Mouse (Mus musculus): ENCODE results near the gene Acoxl. TPM values are rescaled to one million over a fixed set of nuclear protein-coding genes. Genes with fewer than 3 reads are reported as not detected.

The Acoxl gene
- polyA plus RNA-seq, 1 experiment = 1.7 TPM

- H3K36me3 ChIP-seq (ENCODE audit: control insufficient read depth, insufficient read depth, low read length) = no peaks in the 10 kb centered on the region
- 0 out of 2 replicates have a peak, but pooled peaks cover 2% of the 10 kb centered on the region for H3K4me1 ChIP-seq (replicated peaks; ENCODE audit: control insufficient read depth, insufficient read depth, low read length)
- no peak for TF ChIP-seq POLR2A (IDR thresholded peaks at IDR 0.05; ENCODE audit: control insufficient read depth, extremely low read depth, insufficient read depth, low read length, poor library complexity)
- no peak for TF ChIP-seq CTCF (IDR thresholded peaks at IDR 0.05; ENCODE audit: borderline replicate concordance, control insufficient read depth, extremely low read depth, insufficient read depth, low read length, poor library complexity)
- H3K27ac ChIP-seq (ENCODE audit: control insufficient read depth, insufficient read depth, low read length) = no peak overlapping the region
- DNase-seq = no peak
- no peaks in the 10 kb centered on the region for H3K27me3 ChIP-seq (ENCODE audit: control insufficient read depth, insufficient read depth, low read length)
- no peak overlapping the region for H3K4me3 ChIP-seq (ENCODE audit: control insufficient read depth, insufficient read depth, low read length)
Observed at GRCm38 (mm10) chr2:128020908-128021193, 182.2 kb downstream of the Acoxl start.

DNA sequence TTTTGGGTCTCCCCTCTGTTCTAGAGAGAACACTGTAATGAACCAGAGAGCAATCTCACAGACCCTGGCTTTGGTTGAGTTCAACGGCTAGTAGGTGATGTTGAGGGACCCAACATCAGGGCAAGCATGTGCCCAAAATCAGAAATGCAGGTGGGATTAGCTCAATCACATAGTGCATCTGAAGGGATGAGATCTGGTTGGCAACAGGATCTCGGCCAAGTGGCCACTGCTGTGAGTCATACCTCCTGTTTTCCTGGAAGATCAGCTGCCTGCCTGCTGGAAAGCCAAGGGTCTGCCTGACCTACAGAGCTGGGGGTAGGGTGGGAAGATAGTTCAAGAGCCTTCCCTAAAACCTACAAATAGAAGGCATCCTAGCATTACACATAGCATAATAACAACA, 185.2 kb downstream of the Acoxl start:
- DNase-seq = no peak
- H3K4me3 ChIP-seq (ENCODE audit: control insufficient read depth, insufficient read depth, low read length) = no peak overlapping the region
- H3K27ac ChIP-seq (ENCODE audit: control insufficient read depth, insufficient read depth, low read length) = no peak overlapping the region
- TF ChIP-seq POLR2A (IDR thresholded peaks at IDR 0.05; ENCODE audit: control insufficient read depth, extremely low read depth, insufficient read depth, low read length, poor library complexity) (no peak), CTCF (IDR thresholded peaks at IDR 0.05; ENCODE audit: borderline replicate concordance, control insufficient read depth, extremely low read depth, insufficient read depth, low read length, poor library complexity) (no peak)
- H3K36me3 ChIP-seq (ENCODE audit: control insufficient read depth, insufficient read depth, low read length) = no peaks in the 10 kb centered on the region
- H3K27me3 ChIP-seq (ENCODE audit: control insufficient read depth, insufficient read depth, low read length) = no peaks in the 10 kb centered on the region
- H3K4me1 ChIP-seq (replicated peaks; ENCODE audit: control insufficient read depth, insufficient read depth, low read length) = peaks cover 14% of the 10 kb centered on the region
- WGBS = 95% methylated on average over 2 of the region's 2 CpGs

DNA sequence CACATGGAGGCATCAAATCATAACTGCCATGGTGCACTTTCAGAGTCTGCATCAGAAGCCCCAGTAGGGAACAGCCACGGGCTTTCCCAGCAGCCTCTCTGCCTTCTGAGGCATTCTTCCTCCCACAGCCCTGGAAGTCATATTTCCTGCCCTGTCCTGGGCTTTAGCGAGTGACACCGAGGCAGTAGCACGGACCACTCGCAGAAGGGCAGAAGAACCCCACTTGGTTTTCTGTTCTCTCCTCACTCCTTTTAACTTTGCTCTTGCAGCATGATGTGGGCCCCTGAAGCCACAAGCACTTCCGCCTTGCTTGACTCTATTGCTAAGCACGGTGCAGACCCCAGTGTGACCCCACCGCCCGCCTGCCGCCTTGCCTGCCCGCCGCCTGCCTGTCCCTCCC, 189.0 kb downstream of the Acoxl start:
- Histone ChIP-seq H3K36me3 (ENCODE audit: control insufficient read depth, insufficient read depth, low read length) (no peaks in the 10 kb centered on the region), H3K4me1 (replicated peaks; ENCODE audit: control insufficient read depth, insufficient read depth, low read length) (peaks cover 12% of the 10 kb centered on the region), H3K4me3 (ENCODE audit: control insufficient read depth, insufficient read depth, low read length) (no peak overlapping the region), H3K27me3 (ENCODE audit: control insufficient read depth, insufficient read depth, low read length) (no peaks in the 10 kb centered on the region), H3K27ac (ENCODE audit: control insufficient read depth, insufficient read depth, low read length) (no peak overlapping the region)
- 27% methylated on average over 12 of the region's 12 CpGs for WGBS
- peak; percentile 28 for DNase-seq
- no peak for TF ChIP-seq POLR2A (IDR thresholded peaks at IDR 0.05; ENCODE audit: control insufficient read depth, extremely low read depth, insufficient read depth, low read length, poor library complexity)
- TF ChIP-seq CTCF (IDR thresholded peaks at IDR 0.05; ENCODE audit: borderline replicate concordance, control insufficient read depth, extremely low read depth, insufficient read depth, low read length, poor library complexity) = no peak

GRCm38 (mm10) chr2:128029968-128030367, 191.3 kb downstream of the Acoxl start:
- no peak for DNase-seq
- H3K27me3 ChIP-seq (ENCODE audit: control insufficient read depth, insufficient read depth, low read length) = no peaks in the 10 kb centered on the region
- no peak for TF ChIP-seq CTCF (IDR thresholded peaks at IDR 0.05; ENCODE audit: borderline replicate concordance, control insufficient read depth, extremely low read depth, insufficient read depth, low read length, poor library complexity)
- no peak for TF ChIP-seq POLR2A (IDR thresholded peaks at IDR 0.05; ENCODE audit: control insufficient read depth, extremely low read depth, insufficient read depth, low read length, poor library complexity)
- peaks cover 12% of the 10 kb centered on the region for H3K4me1 ChIP-seq (replicated peaks; ENCODE audit: control insufficient read depth, insufficient read depth, low read length)
- H3K4me3 ChIP-seq (ENCODE audit: control insufficient read depth, insufficient read depth, low read length) = no peak overlapping the region
- no peak overlapping the region for H3K27ac ChIP-seq (ENCODE audit: control insufficient read depth, insufficient read depth, low read length)
- H3K36me3 ChIP-seq (ENCODE audit: control insufficient read depth, insufficient read depth, low read length) = no peaks in the 10 kb centered on the region
- WGBS = 95% methylated on average over 2 of the region's 2 CpGs

GRCm38 (mm10) chr2:128032111-128032510, 193.4 kb downstream of the Acoxl start:
- 80% methylated on average over 4 of the region's 4 CpGs for WGBS

DNA sequence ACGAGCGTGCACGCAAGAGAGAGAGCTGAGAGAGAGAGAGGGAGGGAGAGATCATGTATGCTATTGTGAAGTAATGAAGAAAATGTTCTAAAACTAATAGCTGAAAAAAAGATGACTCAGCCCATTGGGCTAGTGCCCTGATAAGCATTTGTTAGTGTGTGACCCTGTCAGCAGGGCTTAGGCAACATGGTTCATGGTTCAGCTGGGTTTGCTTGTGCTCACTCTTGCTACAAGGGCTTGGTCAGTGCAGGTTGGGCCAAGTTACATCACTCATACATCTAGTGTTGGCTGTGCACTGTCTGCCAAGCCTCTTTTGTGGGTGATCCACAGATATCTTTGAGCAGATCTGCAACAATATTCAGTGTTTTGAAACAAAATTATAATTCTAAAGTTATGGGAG, 194.8 kb downstream of the Acoxl start:
- WGBS = 92% methylated on average over 3 of the region's 3 CpGs
- DNase-seq = no peak
- Histone ChIP-seq H3K27me3 (ENCODE audit: control insufficient read depth, insufficient read depth, low read length) (no peaks in the 10 kb centered on the region), H3K36me3 (ENCODE audit: control insufficient read depth, insufficient read depth, low read length) (no peaks in the 10 kb centered on the region), H3K4me3 (ENCODE audit: control insufficient read depth, insufficient read depth, low read length) (no peak overlapping the region), H3K27ac (ENCODE audit: control insufficient read depth, insufficient read depth, low read length) (no peak overlapping the region), H3K4me1 (replicated peaks; ENCODE audit: control insufficient read depth, insufficient read depth, low read length) (no peaks in the 10 kb centered on the region)
- no peak for TF ChIP-seq CTCF (IDR thresholded peaks at IDR 0.05; ENCODE audit: borderline replicate concordance, control insufficient read depth, extremely low read depth, insufficient read depth, low read length, poor library complexity)
- TF ChIP-seq POLR2A (IDR thresholded peaks at IDR 0.05; ENCODE audit: control insufficient read depth, extremely low read depth, insufficient read depth, low read length, poor library complexity) = no peak

More at GRCm38 (mm10) chr2:128032111-128032510, 193.4 kb downstream of the Acoxl start:
- H3K36me3 ChIP-seq (ENCODE audit: control insufficient read depth, insufficient read depth, low read length) = no peaks in the 10 kb centered on the region
- no peak for TF ChIP-seq CTCF (IDR thresholded peaks at IDR 0.05; ENCODE audit: borderline replicate concordance, control insufficient read depth, extremely low read depth, insufficient read depth, low read length, poor library complexity)
- TF ChIP-seq POLR2A (IDR thresholded peaks at IDR 0.05; ENCODE audit: control insufficient read depth, extremely low read depth, insufficient read depth, low read length, poor library complexity) = no peak
- no peak for DNase-seq
- H3K4me1 ChIP-seq (replicated peaks; ENCODE audit: control insufficient read depth, insufficient read depth, low read length) = peaks cover 8% of the 10 kb centered on the region
- H3K27ac ChIP-seq (ENCODE audit: control insufficient read depth, insufficient read depth, low read length) = no peak overlapping the region
- no peak overlapping the region for H3K4me3 ChIP-seq (ENCODE audit: control insufficient read depth, insufficient read depth, low read length)
- no peaks in the 10 kb centered on the region for H3K27me3 ChIP-seq (ENCODE audit: control insufficient read depth, insufficient read depth, low read length)

DNA sequence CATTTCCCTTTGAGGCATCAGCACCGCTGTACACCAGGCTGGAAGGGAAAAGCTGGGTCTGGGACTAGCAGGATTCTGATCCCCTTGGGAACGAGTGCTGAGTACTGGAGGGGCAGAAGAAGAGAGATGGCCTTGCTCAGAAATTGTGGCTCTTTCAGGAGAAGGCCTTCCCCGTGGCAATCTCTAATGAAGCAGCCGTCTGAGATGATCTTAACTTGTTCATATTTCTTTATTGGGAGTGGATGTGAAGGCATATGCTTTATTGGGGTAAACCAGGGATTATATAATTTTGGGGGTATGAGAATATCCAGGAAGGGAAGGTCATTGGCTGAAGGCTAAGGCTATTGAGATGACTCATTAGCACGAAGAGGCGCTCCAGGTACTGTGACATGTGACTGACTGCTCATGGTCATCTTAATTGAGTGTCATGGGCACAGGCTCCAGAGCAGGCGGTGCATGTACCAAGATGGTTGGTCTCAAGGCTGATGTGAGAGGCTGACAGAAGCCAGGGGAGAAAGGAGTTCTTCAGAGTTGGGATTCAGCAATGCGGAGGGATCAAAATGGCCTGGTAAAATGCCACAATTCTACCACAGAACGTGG, 195.5 kb downstream of the Acoxl start:
- WGBS = 97% methylated on average over 9 of the region's 9 CpGs
- DNase-seq = no peak
- H3K4me1 ChIP-seq (replicated peaks; ENCODE audit: control insufficient read depth, insufficient read depth, low read length) = no peaks in the 10 kb centered on the region
- no peak for TF ChIP-seq POLR2A (IDR thresholded peaks at IDR 0.05; ENCODE audit: control insufficient read depth, extremely low read depth, insufficient read depth, low read length, poor library complexity)
- TF ChIP-seq CTCF (IDR thresholded peaks at IDR 0.05; ENCODE audit: borderline replicate concordance, control insufficient read depth, extremely low read depth, insufficient read depth, low read length, poor library complexity) = no peak
- H3K27me3 ChIP-seq (ENCODE audit: control insufficient read depth, insufficient read depth, low read length) = no peaks in the 10 kb centered on the region
- H3K27ac ChIP-seq (ENCODE audit: control insufficient read depth, insufficient read depth, low read length) = no peak overlapping the region
- no peak overlapping the region for H3K4me3 ChIP-seq (ENCODE audit: control insufficient read depth, insufficient read depth, low read length)
- H3K36me3 ChIP-seq (ENCODE audit: control insufficient read depth, insufficient read depth, low read length) = no peaks in the 10 kb centered on the region
